Mouse (Mus musculus): ENCODE measurements at regions not wholly inside any gene's neighbourhood (a gene's known extent, or its start where the extent isn't known, plus 50 kb on each side); places are given as distances from the start of the nearest gene placed in this dataset.

- DNase-seq (ENCODE audit: low spot score in 2 of 2), result no peak
These were observed 244.0 kb downstream of the Ttll7 start for GRCm38 (mm10) chr3:147096179-147096578.

GRCm38 (mm10) chr3:147098065-147098580, 246.0 kb downstream of the Ttll7 start:
- no peak for DNase-seq (ENCODE audit: low spot score in 2 of 2)

- DNase-seq (ENCODE audit: low spot score in 2 of 2), result no peak
These were observed 246.4 kb downstream of the Ttll7 start for GRCm38 (mm10) chr3:147098611-147099010.

- DNase-seq (ENCODE audit: low spot score in 2 of 2), result no peak
These were observed 247.1 kb downstream of the Ttll7 start for GRCm38 (mm10) chr3:147099143-147099713.

GRCm38 (mm10) chr3:147101053-147101764, 249.0 kb downstream of the Ttll7 start:
- DNase-seq (ENCODE audit: low spot score in 2 of 2), result no peak

- no peak for DNase-seq (ENCODE audit: low spot score in 2 of 2)
These were observed 249.6 kb downstream of the Ttll7 start for GRCm38 (mm10) chr3:147101765-147102113.

GRCm38 (mm10) chr3:147103428-147103827, 251.3 kb downstream of the Ttll7 start:
- DNase-seq (ENCODE audit: low spot score in 2 of 2), result no peak

GRCm38 (mm10) chr3:147117609-147118008, 265.4 kb downstream of the Ttll7 start:
- no peak for DNase-seq (ENCODE audit: low spot score in 2 of 2)

- DNase-seq (ENCODE audit: low spot score in 2 of 2), result no peak
These were observed 265.9 kb downstream of the Ttll7 start for GRCm38 (mm10) chr3:147118092-147118491.

- DNase-seq (ENCODE audit: low spot score in 2 of 2), result no peak
These were observed 266.5 kb downstream of the Ttll7 start for GRCm38 (mm10) chr3:147118622-147119021.

- no peak for DNase-seq (ENCODE audit: low spot score in 2 of 2)
These were observed 269.7 kb downstream of the Ttll7 start for GRCm38 (mm10) chr3:147121826-147122225.

- no peak for DNase-seq (ENCODE audit: low spot score in 2 of 2)
These were observed 275.6 kb downstream of the Ttll7 start for GRCm38 (mm10) chr3:147127740-147128139.

- no peak for DNase-seq (ENCODE audit: low spot score in 2 of 2)
These were observed 280.7 kb downstream of the Ttll7 start for GRCm38 (mm10) chr3:147132830-147133229.

GRCm38 (mm10) chr3:147133408-147133807, 281.2 kb downstream of the Ttll7 start:
- no peak for DNase-seq (ENCODE audit: low spot score in 2 of 2)

- DNase-seq (ENCODE audit: low spot score in 2 of 2), result no peak
These were observed 288.2 kb downstream of the Ttll7 start for GRCm38 (mm10) chr3:147140414-147140813.

GRCm38 (mm10) chr3:147153456-147153855, 301.3 kb downstream of the Ttll7 start:
- DNase-seq (ENCODE audit: low spot score in 2 of 2), result no peak

- DNase-seq (ENCODE audit: low spot score in 2 of 2), result no peak
These were observed 301.8 kb downstream of the Ttll7 start for GRCm38 (mm10) chr3:147153998-147154397.

GRCm38 (mm10) chr3:147163126-147163525, 311.0 kb downstream of the Ttll7 start:
- DNase-seq (ENCODE audit: low spot score in 2 of 2), result no peak

- DNase-seq (ENCODE audit: low spot score in 2 of 2), result no peak
These were observed 311.4 kb downstream of the Ttll7 start for GRCm38 (mm10) chr3:147163540-147163939.

- no peak for DNase-seq (ENCODE audit: low spot score in 2 of 2)
These were observed 312.8 kb downstream of the Ttll7 start for GRCm38 (mm10) chr3:147164931-147165330.

- no peak for DNase-seq (ENCODE audit: low spot score in 2 of 2)
These were observed 314.4 kb downstream of the Ttll7 start for GRCm38 (mm10) chr3:147166555-147166954.

- DNase-seq (ENCODE audit: low spot score in 2 of 2), result no peak
These were observed 317.0 kb downstream of the Ttll7 start for GRCm38 (mm10) chr3:147169215-147169614.

- DNase-seq (ENCODE audit: low spot score in 2 of 2), result no peak
These were observed 317.9 kb downstream of the Ttll7 start for GRCm38 (mm10) chr3:147170106-147170505.

Data from left cerebral cortex, adult 9 months (tissue).